Mouse (Mus musculus): ENCODE data around the gene Fasn.
"Not testable (repeated sequence)": the region's sequence is repeated elsewhere in the genome, so short reads cannot be mapped to it uniquely, and the experiment has no call there.

Gene Fasn

GRCm38 (mm10) chr11:120795756-120796613, 28.4 kb downstream of the Fasn start, which contains the start of gene Dus1l:
Gene Dus1l (minus strand): TSS chr11:120796403.
- peak; percentile 95 to 96 for DNase-seq

DNA sequence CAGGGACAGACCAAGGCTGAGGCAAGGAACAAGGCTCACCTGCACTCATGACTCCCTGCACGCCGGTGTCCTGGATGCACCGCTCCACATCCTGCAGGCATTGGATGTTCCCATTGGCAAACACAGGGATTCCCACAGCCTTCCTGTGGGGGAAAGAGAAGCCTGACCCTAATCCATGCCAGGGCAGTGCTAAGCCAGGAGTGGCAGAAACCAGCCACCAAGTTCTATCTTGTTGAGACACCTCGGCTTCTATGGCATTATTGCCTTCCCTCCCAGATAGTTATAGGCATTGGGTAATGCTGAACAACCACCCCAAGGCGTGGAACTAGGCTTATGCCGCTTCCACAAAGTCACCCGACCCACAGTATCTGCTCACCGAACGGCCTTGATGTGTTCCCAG, 31.7 kb downstream of the Fasn start:
- DNase-seq: no peak

- DNase-seq: no peak
These were observed 34.5 kb downstream of the Fasn start for GRCm38 (mm10) chr11:120789810-120790209.

- no peak for DNase-seq
These were observed 35.0 kb downstream of the Fasn start for GRCm38 (mm10) chr11:120789355-120789754.

GRCm38 (mm10) chr11:120788460-120788859, 35.9 kb downstream of the Fasn start:
- not testable (repeated sequence) for DNase-seq

DNA sequence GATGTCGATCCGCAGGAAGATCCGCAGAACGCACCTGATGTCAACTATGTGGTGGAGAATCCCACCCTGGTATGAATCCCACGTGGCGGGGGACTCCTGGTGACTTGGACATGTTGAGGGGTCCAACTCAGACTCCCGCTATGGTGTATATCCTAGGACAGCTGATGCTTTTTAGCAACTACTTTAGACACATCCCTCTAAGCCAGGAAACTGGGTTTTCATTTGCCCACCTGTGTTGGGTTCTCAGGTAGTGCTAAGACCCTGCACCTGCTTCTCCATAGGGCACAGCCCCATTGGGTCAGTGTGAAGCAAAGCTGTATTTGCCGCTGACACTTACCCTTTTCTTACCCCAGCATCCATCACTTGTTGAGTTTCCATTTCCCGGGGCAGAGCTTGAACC, 39.2 kb downstream of the Fasn start:
- no peak for DNase-seq

DNA sequence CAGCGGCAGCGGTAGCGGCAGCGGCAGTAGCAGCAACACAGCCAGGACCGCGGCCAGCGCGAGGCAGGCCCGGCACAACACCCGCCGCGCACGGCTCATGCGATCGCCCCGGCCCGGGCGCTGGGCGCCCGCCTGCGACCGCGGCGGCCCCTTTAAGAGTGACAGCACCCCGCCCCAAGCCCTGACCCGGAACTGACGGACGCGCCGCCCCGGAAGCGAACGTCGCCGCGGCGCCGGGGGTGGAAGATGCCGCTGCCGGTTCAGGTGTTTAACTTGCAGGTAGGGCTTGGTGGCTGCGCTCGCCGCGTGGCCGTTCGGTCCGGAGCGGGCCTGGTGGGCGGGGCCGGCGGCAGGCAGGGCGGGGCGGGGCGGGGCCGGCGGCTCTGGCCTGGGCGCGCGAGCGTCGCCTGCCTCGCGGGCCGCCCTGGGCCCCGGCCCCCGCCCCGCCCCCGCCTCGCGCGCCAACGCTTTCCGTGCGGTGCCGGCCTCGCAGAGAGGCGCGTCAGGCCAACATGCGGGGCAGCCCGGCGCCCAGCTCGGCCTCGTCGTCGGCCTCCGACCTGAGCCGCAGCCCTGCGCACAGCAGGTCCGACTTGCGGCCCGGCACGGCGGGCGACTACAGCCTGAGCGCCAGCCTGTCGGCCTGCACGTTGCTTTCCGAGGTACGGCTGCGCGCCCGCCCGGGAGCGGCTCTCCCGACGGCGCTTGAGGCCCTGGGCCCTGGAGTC, 40.1 kb downstream of the Fasn start, which contains the start of the genes Rfng and Gps1:
TSS of gene Rfng (minus strand) at position 144 of the 728 bp plus-strand sequence.
TSS of gene Gps1 (plus strand) at position 209 of the 728 bp plus-strand sequence.
- peak; percentile 85 to 86 for DNase-seq

GRCm38 (mm10) chr11:120783426-120784063, 40.8 kb downstream of the Fasn start:
- no peak for DNase-seq

GRCm38 (mm10) chr11:120781361-120781760, 43.0 kb downstream of the Fasn start:
- not testable (repeated sequence) for DNase-seq

- DNase-seq: no peak
These were observed 44.5 kb downstream of the Fasn start for GRCm38 (mm10) chr11:120779876-120780275.

GRCm38 (mm10) chr11:120777123-120777522, 47.2 kb downstream of the Fasn start:
- DNase-seq: no peak

DNA sequence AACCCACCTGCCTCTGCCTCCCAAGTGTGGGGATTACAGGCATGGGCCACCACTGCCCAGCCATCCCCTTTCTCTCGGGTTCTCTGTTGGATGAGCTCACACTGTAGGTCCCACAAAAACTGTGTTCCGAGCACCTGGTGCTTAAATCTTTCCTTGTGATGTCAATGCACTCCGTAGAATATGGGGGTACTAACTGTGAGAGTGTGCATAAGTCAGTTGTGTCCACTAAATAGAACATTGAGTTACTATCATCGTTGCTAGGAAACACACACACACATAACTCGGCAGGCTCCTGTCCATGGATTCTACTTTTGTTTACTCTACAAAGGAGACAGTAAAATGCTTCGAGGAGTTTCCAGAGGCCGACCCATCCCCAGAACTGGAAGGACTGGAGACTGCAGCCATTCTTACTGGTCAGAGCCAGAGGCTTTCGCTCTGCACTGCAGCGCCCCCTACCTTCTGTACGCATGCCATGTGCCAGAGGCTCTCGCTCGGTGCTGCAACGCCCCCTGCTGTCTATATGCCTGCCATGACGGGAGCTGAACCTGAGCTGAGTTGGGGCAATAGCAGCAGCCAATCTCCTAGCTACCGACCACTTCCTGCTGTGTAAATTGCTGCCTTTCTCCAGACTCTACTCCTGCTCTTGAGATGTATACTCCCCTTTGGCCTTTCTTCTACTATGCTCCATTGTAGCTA, 48.4 kb downstream of the Fasn start:
- peak; percentile 90 to 95 for DNase-seq

DNA sequence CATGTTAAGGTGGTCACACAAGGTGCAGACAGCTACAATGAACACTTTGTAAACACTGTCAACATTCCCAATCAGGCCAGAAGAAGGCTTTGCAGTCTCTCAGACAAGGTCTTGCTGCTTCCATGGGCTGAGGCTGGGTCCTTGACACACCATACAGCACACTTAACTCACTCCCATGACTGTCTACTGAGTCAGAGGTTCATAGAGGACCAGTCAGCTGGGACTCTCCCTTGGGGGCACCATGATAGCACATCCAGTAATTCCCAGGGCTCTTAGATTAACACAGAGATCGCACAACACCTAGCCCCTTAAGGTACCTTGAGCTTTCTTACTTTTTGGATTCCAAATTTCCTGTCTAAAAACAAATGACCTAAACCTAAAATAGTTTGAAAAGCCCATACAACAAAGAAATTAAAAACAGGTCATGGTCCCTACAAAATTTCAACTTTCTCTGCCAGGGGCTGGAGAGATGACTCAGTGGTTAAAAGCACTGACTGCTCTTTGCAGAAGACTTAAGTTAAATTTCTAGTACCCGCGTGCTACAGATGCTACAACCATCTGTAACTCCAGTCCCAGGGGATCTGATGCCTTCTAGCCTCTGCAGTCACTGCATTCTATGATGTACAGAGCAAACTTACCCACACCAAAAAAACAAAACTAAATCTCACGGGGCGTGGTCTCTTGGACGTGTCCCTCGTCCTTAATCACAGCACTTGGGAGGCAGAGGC, 50.7 kb downstream of the Fasn start:
- DNase-seq: no peak

- no peak for DNase-seq
These were observed 51.6 kb downstream of the Fasn start for GRCm38 (mm10) chr11:120772749-120773148.

GRCm38 (mm10) chr11:120768206-120768605, 56.1 kb downstream of the Fasn start:
- peak in 1 of 2 experiments; percentile 56 for DNase-seq

DNA sequence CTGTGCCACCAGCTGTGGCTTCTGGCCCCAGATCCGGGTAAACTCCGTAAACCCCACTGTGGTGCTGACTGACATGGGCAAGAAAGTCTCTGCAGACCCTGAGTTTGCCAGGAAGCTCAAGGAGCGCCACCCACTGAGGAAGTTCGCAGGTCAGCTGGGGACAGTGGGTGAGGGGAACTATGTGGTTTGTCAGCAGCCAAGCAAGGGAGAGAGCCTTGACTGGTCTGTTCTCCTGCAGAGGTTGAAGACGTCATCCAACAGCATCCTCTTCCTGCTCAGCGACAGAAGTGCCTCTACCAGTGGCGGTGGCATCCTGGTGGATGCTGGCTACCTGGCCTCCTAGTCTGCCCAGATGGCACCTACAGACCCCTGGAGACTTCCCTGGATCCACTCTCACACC, 57.3 kb downstream of the Fasn start:
- not testable (repeated sequence) for DNase-seq

DNA sequence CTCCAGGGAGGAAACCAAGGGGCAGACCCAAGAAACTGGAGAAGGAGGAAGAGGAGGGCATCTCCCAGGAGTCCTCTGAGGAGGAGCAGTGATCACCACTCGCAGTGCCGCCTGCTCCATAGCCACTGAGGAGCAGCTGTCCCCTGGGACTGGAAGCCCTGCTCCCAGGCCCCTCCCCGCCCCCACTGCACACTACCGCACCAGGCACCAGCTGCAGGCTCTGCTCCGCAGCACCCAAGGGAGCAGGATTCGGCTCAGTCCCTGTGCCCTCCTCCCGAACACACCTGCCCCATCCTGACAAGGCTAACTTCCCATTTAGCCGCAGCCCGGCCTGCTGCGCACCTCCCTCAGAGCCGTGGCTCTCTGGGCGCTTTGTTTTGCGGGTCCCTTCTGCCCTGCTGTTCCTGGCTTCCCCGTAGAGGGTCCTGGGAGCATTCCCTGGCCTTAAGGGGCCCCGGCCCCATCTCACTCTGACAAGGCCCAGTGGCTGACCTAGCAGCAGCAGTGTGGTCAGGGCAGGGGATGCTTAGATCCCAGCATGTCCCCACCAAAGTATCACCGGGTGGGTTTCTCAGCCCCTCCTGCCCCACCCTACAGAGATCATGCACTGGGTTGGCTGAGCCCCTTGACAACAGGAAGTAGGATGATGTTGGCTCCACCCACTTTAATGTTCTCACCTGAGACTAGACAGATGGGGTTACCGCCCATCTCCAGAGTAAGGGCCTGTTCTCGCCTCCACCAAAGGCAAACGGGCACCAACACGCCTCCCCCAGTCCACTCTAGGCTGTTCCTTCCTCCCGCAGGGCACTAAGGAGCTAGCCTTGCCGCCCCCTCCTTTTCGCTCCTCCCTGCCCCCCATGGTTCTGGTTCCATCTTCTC, 61.0 kb downstream of the Fasn start:
- not testable (repeated sequence) for DNase-seq

DNA sequence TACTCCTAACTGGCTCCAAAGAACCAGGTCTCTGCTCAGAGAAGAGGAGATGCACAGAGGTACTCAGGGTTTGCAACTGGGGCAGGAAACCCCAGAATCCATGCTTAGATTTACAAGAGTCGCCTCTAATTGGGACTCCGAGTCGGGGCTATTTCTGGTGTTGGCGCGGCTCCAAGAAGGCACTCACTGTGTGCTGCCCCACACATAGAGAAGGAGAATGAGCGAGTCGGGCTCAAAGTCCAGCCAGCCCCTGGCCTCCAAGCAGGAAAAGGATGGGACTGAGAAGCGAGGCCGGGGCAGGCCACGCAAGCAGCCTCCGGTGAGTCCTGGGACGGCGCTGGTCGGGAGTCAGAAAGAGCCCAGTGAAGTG, 61.7 kb downstream of the Fasn start, which contains the start of gene Hmga1b:
TSS of gene Hmga1b (plus strand) at position 123 of the 370 bp plus-strand sequence.
- not testable (repeated sequence) for DNase-seq

DNA sequence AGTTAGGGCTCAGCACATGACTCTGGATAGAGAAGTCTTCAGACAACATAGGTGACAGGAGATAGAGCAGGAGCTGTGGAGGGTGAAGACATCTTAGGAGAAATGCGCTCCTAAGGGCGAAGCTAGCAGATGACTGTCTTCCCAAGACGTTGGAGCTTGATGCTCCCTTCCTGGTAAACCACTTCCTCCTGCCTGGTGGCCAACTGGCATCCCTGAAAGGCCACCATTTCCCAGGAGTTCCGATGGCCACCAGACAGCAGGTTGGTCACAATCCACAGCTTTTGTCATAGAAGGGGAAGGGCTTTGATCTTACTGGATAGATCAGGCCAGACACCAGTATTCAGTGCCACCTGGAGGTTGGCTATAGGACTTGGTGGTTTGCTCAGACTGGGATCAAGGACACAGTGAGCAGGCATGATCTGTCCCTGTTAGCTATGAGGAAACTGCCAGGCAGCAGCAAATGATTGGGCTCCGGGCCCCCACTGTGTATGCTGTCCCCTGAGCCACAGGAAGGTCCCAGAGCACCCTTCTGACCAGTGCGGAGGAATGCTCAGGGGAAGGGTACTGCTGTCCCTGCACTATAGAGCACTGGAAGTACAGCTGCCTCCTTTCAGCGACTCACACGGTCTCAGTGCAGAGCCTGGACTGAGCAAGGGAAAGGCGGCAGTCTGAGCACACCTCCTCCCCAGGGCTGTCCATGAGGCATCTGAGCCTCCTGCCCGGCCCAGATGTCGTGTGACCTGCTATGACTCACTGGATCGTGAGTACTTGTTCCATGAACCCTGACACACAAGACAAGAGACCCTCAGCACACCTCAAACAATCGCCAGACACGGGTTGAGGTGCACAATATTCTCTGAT, 62.3 kb downstream of the Fasn start:
- no peak for DNase-seq

DNA sequence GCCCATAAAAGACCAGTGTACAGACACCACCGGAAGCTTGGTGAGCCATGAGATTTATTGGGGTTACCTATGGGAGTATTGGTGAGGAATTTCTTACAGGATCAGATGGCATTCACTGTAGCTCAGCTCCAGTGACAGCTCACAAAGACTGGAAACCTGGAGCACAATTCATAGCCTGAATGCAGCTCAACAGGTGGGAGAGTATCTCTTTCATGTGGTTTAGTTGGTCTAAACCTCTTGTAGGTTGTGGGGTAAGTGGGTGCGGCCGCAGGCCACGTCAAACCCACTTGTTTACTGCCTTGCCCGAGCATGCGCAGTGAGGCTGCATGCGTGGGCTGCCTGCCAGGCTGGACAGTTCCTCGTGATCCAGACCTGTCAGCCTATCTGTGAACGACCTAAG, 64.1 kb downstream of the Fasn start:
- DNase-seq: no peak

All from lung, adult 18-20 months (tissue).